Mouse (Mus musculus) stomach, embryonic 15.5 days (tissue): ENCODE results near the gene Gna15. TPM values are rescaled to one million over a fixed set of nuclear protein-coding genes. Genes with fewer than 3 reads are reported as not detected.

Experiments used
- ATAC-seq: fragments of 200-750 bp; cut with Nextera tagmentation; 2 replicates; pipeline ENCODE4 v1.8.0; 2017; ENCODE audit warnings: low read depth, moderate number of reproducible peaks, moderate TSS enrichment; ENCODE audit not compliant: insufficient read depth, low FRiP score
- H3K27ac ChIP-seq: fragments of 300-500 bp; sonication (generic); 2 replicates; pipeline ENCODE4 v1.5.1; 2015; ENCODE audit warnings: mild to moderate bottlenecking, inconsistent platforms
- H3K27me3 ChIP-seq: fragments of 300-500 bp; sonication (generic); replicated peaks from 2 replicates; pipeline ENCODE4 v1.6.1; 2015; ENCODE audit warnings: inconsistent platforms
- H3K36me3 ChIP-seq: fragments of 300-500 bp; sonication (generic); 2 replicates; pipeline ENCODE4 v1.6.1; 2015; ENCODE audit warnings: inconsistent platforms
- H3K4me1 ChIP-seq: fragments of 300-500 bp; sonication (generic); 2 replicates; pipeline ENCODE4 v1.6.1; 2015; ENCODE audit warnings: inconsistent platforms
- H3K4me2 ChIP-seq: fragments of 300-500 bp; sonication (generic); 2 replicates; pipeline ENCODE4 v1.6.1; 2015; ENCODE audit warnings: mild to moderate bottlenecking, inconsistent platforms
- H3K4me3 ChIP-seq: fragments of 300-500 bp; sonication (generic); replicated peaks from 2 replicates; pipeline ENCODE4 v1.5.1; 2015; ENCODE audit warnings: inconsistent platforms
- H3K9ac ChIP-seq: fragments of 300-500 bp; sonication (generic); 2 replicates; pipeline ENCODE4 v1.6.1; 2015; ENCODE audit warnings: inconsistent platforms
- H3K9me3 ChIP-seq: fragments of 300-500 bp; sonication (generic); 2 replicates; pipeline ENCODE4 v1.6.1; 2016; ENCODE audit warnings: inconsistent platforms
- WGBS: fragments of 180-500 bp; shearing (Covaris S2); methylation state at CpG from one replicate; pipeline ENCODE4 v1.1.7; 2015; 5-methylcytosine and 5-hydroxymethylcytosine counted together
- polyA plus RNA-seq: library from polyadenylated mRNA; unstranded; fragments of >200 nt; fragmentation: Nextera tagmentation; extraction: Ambion mirVana; gene quantifications from 2 replicates; pipeline ENCODE4 v1.2.1, GENCODE M21; 2015

The Gna15 gene
- polyA plus RNA-seq, 1 experiment from 2014 or later = 5.8 TPM

GRCm38 (mm10) chr10:81551597-81552102, 27.6 kb upstream of the Gna15 start:
- Histone ChIP-seq H3K4me2 (no peak overlapping the region; the same call in 1 of the 2 replicates), H3K27ac (peak overlapping the region; percentile 76; the same call in 1 of the 2 replicates), H3K27me3 (no peaks in the 10 kb centered on the region), H3K4me3 (no peak overlapping the region), H3K9me3 (no peaks in the 10 kb centered on the region), H3K36me3 (no peaks in the 10 kb centered on the region), H3K4me1 (peaks cover 8% of the 10 kb centered on the region; the same call in 1 of the 2 replicates), H3K9ac (no peak overlapping the region)
- ATAC-seq = peak; percentile 90
- WGBS = 4% methylated on average over 12 of the region's 12 CpGs

DNA sequence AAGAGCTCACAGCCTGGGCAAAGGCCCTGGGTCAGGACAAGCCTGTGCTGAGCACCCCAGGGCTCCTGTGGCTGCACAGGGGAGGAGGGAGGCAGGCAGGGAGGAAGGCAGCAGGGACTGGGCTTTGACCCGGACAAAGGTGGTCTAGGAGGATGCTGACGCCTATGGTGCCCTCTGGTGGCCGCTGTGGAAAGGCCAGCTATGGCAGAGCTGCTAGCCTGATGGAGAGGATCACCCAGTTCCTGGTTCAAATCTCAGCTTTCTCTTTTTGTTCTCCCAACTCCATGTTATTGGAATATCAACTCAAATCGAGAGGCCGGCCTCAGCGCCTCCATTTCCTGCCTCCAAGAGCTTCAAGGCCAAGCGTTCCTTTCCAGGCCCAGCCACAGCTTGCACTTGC, 26.2 kb upstream of the Gna15 start:
- Histone ChIP-seq H3K9ac (no peak overlapping the region), H3K4me2 (no peak overlapping the region), H3K4me1 (peaks cover 11% of the 10 kb centered on the region; the same call in 1 of the 2 replicates), H3K27me3 (no peaks in the 10 kb centered on the region), H3K27ac (no peak overlapping the region), H3K4me3 (no peak overlapping the region), H3K9me3 (no peaks in the 10 kb centered on the region), H3K36me3 (no peaks in the 10 kb centered on the region)
- 14% methylated on average over 7 of the region's 7 CpGs for WGBS
- ATAC-seq = no peak

- Histone ChIP-seq H3K9ac (no peak overlapping the region), H3K4me1 (peaks cover 13% of the 10 kb centered on the region), H3K36me3 (no peaks in the 10 kb centered on the region), H3K27me3 (no peaks in the 10 kb centered on the region), H3K4me2 (no peak overlapping the region), H3K4me3 (no peak overlapping the region), H3K9me3 (no peaks in the 10 kb centered on the region), H3K27ac (no peak overlapping the region; the same call in 1 of the 2 replicates)
- no peak for ATAC-seq
- whole genome bisulfite sequencing = 57% methylated on average over 5 of the region's 5 CpGs
These were observed 24.9 kb upstream of the Gna15 start for GRCm38 (mm10) chr10:81548944-81549343.

DNA sequence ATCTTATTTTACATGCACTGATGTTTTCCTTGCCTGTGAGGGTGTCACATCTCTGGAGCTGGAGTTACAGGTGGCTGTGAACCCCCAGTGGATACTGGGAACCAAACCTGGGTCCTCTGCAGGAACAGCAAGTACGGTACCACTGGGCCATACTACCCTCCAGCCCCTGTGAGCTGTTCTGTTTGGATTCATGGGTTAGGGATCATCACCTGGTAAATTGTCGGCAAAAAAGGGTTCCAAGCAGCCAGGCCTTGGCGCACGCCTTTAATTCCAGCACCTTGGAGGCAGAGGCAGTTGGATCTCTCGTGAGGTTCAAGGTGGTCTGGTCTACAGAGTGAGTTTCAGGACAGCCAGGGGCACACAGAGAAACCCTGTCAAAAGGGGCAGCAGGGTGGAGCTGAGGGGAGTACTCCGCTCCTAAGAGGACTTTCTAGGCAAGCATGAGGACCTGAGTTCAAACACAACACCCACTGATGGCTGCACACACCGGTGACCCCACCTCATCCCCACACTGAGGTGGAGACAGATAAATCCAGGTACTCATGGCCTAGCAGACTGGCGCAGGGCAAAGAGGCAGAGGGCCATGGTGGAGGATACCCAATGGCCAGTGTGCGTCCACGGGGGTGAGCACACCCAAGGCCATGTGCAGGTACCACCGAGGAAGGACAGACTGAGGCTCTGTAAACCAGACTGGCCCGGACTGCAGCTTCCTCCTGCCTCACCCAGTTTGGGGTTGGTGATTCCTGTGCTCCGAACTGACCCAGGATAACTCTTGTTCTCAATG, 23.0 kb upstream of the Gna15 start:
- H3K4me3 ChIP-seq = no peak overlapping the region
- H3K36me3 ChIP-seq = no peaks in the 10 kb centered on the region
- H3K4me2 ChIP-seq = no peak overlapping the region
- 84% methylated on average over 13 of the region's 13 CpGs for WGBS
- no peaks in the 10 kb centered on the region for H3K27me3 ChIP-seq
- H3K9me3 ChIP-seq = no peaks in the 10 kb centered on the region
- no peak overlapping the region for H3K9ac ChIP-seq
- peak overlapping the region; percentile 89 for H3K27ac ChIP-seq
- ATAC-seq = no peak
- peaks cover 32% of the 10 kb centered on the region for H3K4me1 ChIP-seq

GRCm38 (mm10) chr10:81546332-81546731, 22.3 kb upstream of the Gna15 start:
- H3K36me3 ChIP-seq = no peaks in the 10 kb centered on the region
- peaks cover 32% of the 10 kb centered on the region for H3K4me1 ChIP-seq
- ATAC-seq = peak; percentile 37
- 54% methylated on average over 5 of the region's 5 CpGs for WGBS
- H3K27me3 ChIP-seq = no peaks in the 10 kb centered on the region
- H3K9ac ChIP-seq = no peak overlapping the region
- no peaks in the 10 kb centered on the region for H3K9me3 ChIP-seq
- H3K4me2 ChIP-seq = peak overlapping the region; percentile 35; the same call in 1 of the 2 replicates
- H3K4me3 ChIP-seq = no peak overlapping the region
- H3K27ac ChIP-seq = peak overlapping the region; percentile 89

- no peaks in the 10 kb centered on the region for H3K27me3 ChIP-seq
- no peaks in the 10 kb centered on the region for H3K9me3 ChIP-seq
- H3K27ac ChIP-seq = peak within 1 kb of the TSS; percentile 89
- 1% methylated on average over 51 of the region's 59 CpGs for WGBS
- 0 out of 2 replicates have a peak, but pooled peaks cover 4% of the 10 kb centered on the region for H3K36me3 ChIP-seq
- H3K4me2 ChIP-seq = peak within 1 kb of the TSS; percentile 88
- peak within 1 kb of the TSS; percentile 77 for H3K4me3 ChIP-seq
- peak within 1 kb of the TSS; percentile 80 for H3K9ac ChIP-seq
- peak; percentile 93 for ATAC-seq
- peaks cover 36% of the 10 kb centered on the region for H3K4me1 ChIP-seq
These were observed 21.2 kb upstream of the Gna15 start, which contains the start of gene Gna11 for GRCm38 (mm10) chr10:81545161-81545747. Gene Gna11, minus strand, starts transcription at chr10:81545190.

DNA sequence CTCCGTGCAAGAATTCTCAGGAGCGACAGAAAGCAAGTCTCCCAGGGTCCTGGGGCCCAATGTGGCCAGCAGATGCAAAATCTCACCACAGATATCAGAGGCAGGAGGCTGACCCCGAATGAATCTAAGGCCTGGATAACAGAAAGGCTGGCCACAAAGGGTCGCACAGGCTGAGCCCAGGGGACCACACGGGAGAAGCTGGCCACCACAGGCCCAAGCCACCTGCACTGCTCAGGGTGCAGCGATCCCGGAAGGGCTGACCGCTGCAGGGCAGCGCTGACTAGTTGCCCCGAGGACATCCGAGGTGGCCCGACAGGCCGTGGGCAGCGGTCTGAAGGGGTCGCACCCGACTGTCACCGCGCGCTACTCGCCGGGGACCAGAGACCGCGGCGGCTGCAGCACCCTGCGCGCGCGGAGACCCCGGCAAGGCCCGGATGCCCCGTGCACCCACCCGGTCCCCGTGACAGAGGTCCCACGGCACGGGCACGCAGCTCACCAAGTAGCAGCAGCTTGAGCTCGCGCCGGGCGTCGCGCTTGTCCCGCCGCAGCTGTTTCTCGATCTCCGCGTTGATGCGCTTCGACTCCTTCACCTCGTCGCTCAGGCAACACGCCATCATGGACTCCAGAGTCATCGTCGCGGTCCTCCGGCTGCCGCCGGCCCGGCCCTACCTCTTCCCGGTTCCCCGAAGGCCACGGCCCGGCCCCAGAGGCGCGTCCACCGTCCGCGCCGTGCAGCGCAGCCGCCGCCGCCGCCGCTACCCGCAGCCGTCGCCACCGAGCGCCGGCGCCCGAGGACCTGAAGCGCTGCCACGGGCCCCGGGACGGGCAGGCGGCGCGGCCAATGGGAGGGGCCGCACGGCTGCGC, 20.5 kb upstream of the Gna15 start:
- Histone ChIP-seq H3K9me3 (no peaks in the 10 kb centered on the region), H3K4me2 (peak overlapping the region; percentile 88), H3K9ac (peak overlapping the region; percentile 80), H3K4me3 (peak overlapping the region; percentile 77), H3K27ac (peak overlapping the region; percentile 85), H3K4me1 (peaks cover 36% of the 10 kb centered on the region), H3K36me3 (0 out of 2 replicates have a peak, but pooled peaks cover 4% of the 10 kb centered on the region), H3K27me3 (no peaks in the 10 kb centered on the region)
- ATAC-seq = no peak
- WGBS = under 1% methylated on average over 93 of the region's 93 CpGs

GRCm38 (mm10) chr10:81543633-81544032, 19.6 kb upstream of the Gna15 start:
- H3K36me3 ChIP-seq = 0 out of 2 replicates have a peak, but pooled peaks cover 4% of the 10 kb centered on the region
- peaks cover 36% of the 10 kb centered on the region for H3K4me1 ChIP-seq
- peak overlapping the region; percentile 88 for H3K4me2 ChIP-seq
- no peak for ATAC-seq
- 77% methylated on average over 1 of the region's 1 CpGs for WGBS
- peak overlapping the region; percentile 80; the same call in 1 of the 2 replicates for H3K9ac ChIP-seq
- H3K27me3 ChIP-seq = no peaks in the 10 kb centered on the region
- H3K9me3 ChIP-seq = no peaks in the 10 kb centered on the region
- H3K27ac ChIP-seq = no peak overlapping the region
- H3K4me3 ChIP-seq = peak overlapping the region; percentile 77

- Histone ChIP-seq H3K9me3 (no peaks in the 10 kb centered on the region), H3K4me2 (peak overlapping the region; percentile 88), H3K27me3 (no peaks in the 10 kb centered on the region), H3K4me1 (peaks cover 36% of the 10 kb centered on the region), H3K36me3 (0 out of 2 replicates have a peak, but pooled peaks cover 4% of the 10 kb centered on the region), H3K4me3 (peak overlapping the region; percentile 77), H3K27ac (peak overlapping the region; percentile 68; the same call in 1 of the 2 replicates), H3K9ac (peak overlapping the region; percentile 14; the same call in 1 of the 2 replicates)
- ATAC-seq = no peak
- 68% methylated on average over 7 of the region's 7 CpGs for WGBS
These were observed 18.9 kb upstream of the Gna15 start for GRCm38 (mm10) chr10:81542727-81543460.

DNA sequence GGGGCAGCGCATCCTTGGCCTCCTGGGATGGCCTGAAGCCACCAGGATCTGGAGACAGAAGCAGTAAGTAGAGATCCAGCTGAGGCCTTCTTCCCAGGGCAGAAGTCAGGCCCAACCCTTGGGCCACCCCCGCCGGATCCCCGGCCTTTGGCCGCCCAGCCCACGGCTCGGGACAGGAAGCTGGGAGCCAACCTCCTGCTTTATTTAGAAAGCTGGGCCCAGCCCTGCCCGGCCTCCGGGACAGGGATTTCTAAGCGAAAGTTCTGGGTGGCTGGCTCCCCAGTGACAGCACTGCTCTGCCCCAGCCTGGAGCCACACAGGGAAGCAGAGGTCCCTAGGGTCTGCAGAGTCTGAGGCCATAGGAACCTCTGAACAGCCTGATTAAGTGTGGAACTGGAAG, 17.8 kb upstream of the Gna15 start:
- peak overlapping the region; percentile 88 for H3K4me2 ChIP-seq
- no peaks in the 10 kb centered on the region for H3K27me3 ChIP-seq
- H3K36me3 ChIP-seq = 0 out of 2 replicates have a peak, but pooled peaks cover 4% of the 10 kb centered on the region
- H3K4me3 ChIP-seq = peak overlapping the region; percentile 14; the same call in 1 of the 2 replicates
- H3K9ac ChIP-seq = no peak overlapping the region; the same call in 1 of the 2 replicates
- no peak for ATAC-seq
- WGBS = 59% methylated on average over 10 of the region's 10 CpGs
- peak overlapping the region; percentile 68 for H3K27ac ChIP-seq
- no peaks in the 10 kb centered on the region for H3K9me3 ChIP-seq
- H3K4me1 ChIP-seq = peaks cover 35% of the 10 kb centered on the region
